Mouse (Mus musculus) bone marrow macrophage, adult 2 months (primary cell): ENCODE results near the gene Olfr323.

Source experiments
- CTCF ChIP-seq: IDR thresholded peaks from 2 replicates; pipeline ENCODE4 v1.5.1; 2012; ENCODE audit warnings: low read depth, mild to moderate bottlenecking, low read length, moderate library complexity
- POLR2A ChIP-seq: IDR thresholded peaks from 2 replicates; pipeline ENCODE4 v1.6.1; 2012; ENCODE audit warnings: mild to moderate bottlenecking, low read depth, low read length, borderline replicate concordance

- TF ChIP-seq POLR2A (no peak), CTCF (no peak)
These were observed 24.9 kb upstream of the Olfr323 start for GRCm38 (mm10) chr11:58655151-58655550.
